Mouse (Mus musculus): ENCODE data around the gene Ptprs.
A peak's percentile ranks its signal among the peaks of the same experiment; 100 is the strongest.

DNA sequence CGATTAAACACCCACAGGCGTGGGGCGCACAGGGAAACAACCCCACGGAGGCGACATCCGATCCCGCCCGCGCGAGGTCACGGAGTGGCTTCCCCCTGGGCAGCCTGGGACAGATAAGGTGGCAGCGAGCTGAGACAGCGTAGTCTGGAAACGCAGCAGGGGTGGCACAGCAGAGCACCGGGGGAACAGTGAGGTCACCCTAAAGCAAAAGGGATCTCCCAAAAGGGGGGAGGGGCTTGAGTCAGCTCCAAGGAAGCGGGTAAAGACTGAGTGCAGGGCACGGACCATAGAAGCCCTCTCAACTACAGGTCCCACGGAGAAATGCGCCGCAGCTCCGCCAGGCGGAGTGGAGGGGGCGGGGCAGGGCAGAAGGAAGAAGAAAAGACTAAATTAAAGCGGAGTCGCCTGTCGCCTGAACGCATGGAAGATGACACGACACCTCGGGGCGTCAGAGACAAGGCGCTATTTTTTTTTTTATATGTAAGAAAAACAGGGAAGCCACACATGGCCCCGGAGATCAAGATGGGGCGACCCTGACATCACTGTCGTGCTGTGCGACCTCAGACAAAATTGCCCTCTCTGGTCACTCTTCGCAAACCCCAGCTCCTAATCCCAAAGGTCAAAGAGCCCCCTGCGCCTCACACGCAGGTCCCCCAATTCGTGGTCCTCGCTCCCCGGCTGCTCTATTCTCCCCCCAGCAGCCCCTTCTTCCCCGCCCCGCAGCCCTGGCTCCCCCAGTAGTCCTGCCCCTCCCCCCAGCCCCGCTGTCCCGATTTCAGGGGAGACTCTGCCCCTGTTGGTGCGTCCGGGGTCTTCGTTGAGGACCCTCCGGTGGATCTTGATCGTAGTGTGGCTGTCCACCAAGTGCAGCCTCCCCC, 3.3 kb downstream of the Ptprs start:
- peak; percentile 47; the same call in 1 of the 2 replicates for TF ChIP-seq CTCF (IDR thresholded peaks at IDR 0.05; ENCODE audit: extremely low read depth, insufficient read depth, insufficient read length, insufficient replicate concordance)
- no peak for TF ChIP-seq POLR2A (IDR thresholded peaks at IDR 0.05; ENCODE audit: low read depth, low read length)

Data from spleen, adult 2 months (tissue).